8 mouse cellular contexts compared by ENCODE assay signal in the genomic region with DNA sequence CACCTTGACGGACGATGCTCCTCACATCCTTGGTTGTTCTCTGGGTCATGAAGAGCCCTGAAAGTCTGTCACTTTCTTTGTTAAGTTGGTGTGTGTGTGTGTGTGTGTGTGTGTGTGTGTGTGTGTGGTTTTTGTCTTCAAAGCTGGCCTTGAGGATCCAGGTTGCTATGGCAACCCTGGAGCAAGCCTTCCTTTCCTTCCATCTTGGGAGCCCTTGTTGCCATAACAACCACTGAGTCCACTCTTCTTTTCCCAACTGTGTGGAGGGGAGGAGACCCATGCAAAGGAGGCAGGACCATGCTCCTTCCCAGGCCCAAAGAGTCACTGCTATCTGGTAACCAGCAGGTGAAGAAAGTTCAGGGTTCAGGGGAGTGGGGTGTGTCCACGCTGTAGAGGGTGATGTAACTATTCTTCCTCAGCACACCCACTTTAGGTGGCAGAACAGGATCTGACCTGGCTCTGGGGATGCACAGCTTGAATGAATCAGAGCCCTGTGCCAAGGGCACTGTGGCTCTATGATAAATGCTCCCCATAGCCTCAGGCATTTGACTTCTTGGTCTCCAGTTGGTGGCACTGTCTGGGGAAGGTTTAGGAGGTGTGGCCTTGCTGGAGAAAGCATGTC. TPM values are rescaled to one million over a fixed set of nuclear protein-coding genes. Genes with fewer than 3 reads are reported as not detected.
DNase-seq lines count a peak whose midpoint lies in the region; ATAC-seq and TF ChIP-seq lines count a peak whose summit lies in the region.
"Had no signal": no experiment of that assay in that cellular context is flagged by ENCODE, and none has a peak within 500 bp of the region (broad histone marks: within the 10 kb centered on the region; RNA-seq: fewer than 3 reads in every experiment).

No protein-coding gene starts in this region.

- ATAC-seq in forebrain, embryonic 14.5 days: peak; percentile 82
- ATAC-seq: Patski had no signal

- no peak overlapping the region for H3K4me3 ChIP-seq in forebrain, embryonic 14.5 days (ENCODE audit: low read depth, low read length)
- no peak overlapping the region for H3K4me3 ChIP-seq in olfactory bulb, adult 2 months (ENCODE audit: insufficient read depth, low read depth, low read length)

- no peak overlapping the region for H3K4me2 ChIP-seq in forebrain, embryonic 14.5 days (ENCODE audit: low read length)

- H3K4me1 ChIP-seq in forebrain, embryonic 14.5 days (ENCODE audit: control insufficient read depth, insufficient read depth, low read length): peaks cover 10% of the 10 kb centered on the region
- peaks cover 27% of the 10 kb centered on the region for H3K4me1 ChIP-seq in olfactory bulb, adult 2 months (ENCODE audit: control insufficient read depth, insufficient read depth, low read length)

- no peaks in the 10 kb centered on the region for H3K9me3 ChIP-seq in forebrain, embryonic 14.5 days (replicated peaks; ENCODE audit: control insufficient read depth, low read length)

- intact Hi-C loops in heart, postnatal 36 days (cut with DNase I): no loop called here

- no peaks in the 10 kb centered on the region for H3K36me3 ChIP-seq in forebrain, embryonic 14.5 days (ENCODE audit: control insufficient read depth, insufficient read depth, low read length)

- TF ChIP-seq CTCF in olfactory bulb, adult 2 months (IDR thresholded peaks at IDR 0.05; ENCODE audit: insufficient read depth, low read depth, low read length): no peak

- no peak for TF ChIP-seq POLR2A in olfactory bulb, adult 2 months (IDR thresholded peaks at IDR 0.05; ENCODE audit: insufficient read depth, low read depth, low read length)

- H3K9ac ChIP-seq in forebrain, embryonic 14.5 days (ENCODE audit: low read length): no peak overlapping the region

- peak; percentile 81 for DNase-seq in embryo, embryonic 10 days (ENCODE audit: low spot score)
- peak; percentile 91 for DNase-seq in forebrain, embryonic 14.5 days (ENCODE audit: low spot score)
- DNase-seq in left cerebral cortex, adult 18-20 months (ENCODE audit: low spot score in 2 of 2): peak; percentile 54 to 57
- DNase-seq in ovary, adult 18-20 months (ENCODE audit: low spot score): no peak
- no peak for DNase-seq in heart, postnatal 36 days
- no peak for DNase-seq in liver

- 40% methylated on average over 3 of the region's 3 CpGs for WGBS in forebrain, embryonic 14.5 days
- 33% methylated on average over 3 of the region's 3 CpGs for WGBS in olfactory bulb, adult 2 months

- peak overlapping the region; percentile 39; the same call in 1 of the 2 replicates for H3K27ac ChIP-seq in forebrain, embryonic 14.5 days (ENCODE audit: low read depth, low read length)
- peak overlapping the region; percentile 60; the same call in 1 of the 2 replicates for H3K27ac ChIP-seq in olfactory bulb, adult 2 months (ENCODE audit: insufficient read depth, low read depth, low read length)

- no peaks in the 10 kb centered on the region for H3K27me3 ChIP-seq in forebrain, embryonic 14.5 days (replicated peaks; ENCODE audit: control insufficient read depth, insufficient read depth, low read length)
- H3K27me3 ChIP-seq: Patski had no signal

RNA-seq across cellular contexts. Expression of a gene that starts 39.5 kb away (rescaled TPM):
- 8.7 and 11.3 TPM in 2 replicates for polyA plus RNA-seq in forebrain, embryonic 14.5 days (2014; fragmentation: Nextera tagmentation; extraction: Ambion mirVana)
- total RNA-seq in left cerebral cortex, adult 18-20 months (2021): 10 to 100 TPM; 15.9 to 18.0 TPM
- not detected in 2 replicates for polyA plus RNA-seq in olfactory bulb, adult 2 months (2012; ENCODE audit: insufficient read depth, insufficient read length, low replicate concordance, missing spikeins)
- total RNA-seq in heart, postnatal 36 days (2021): 1 to 10 TPM; 5.8 to 7.5 TPM

Comparison
In these comparisons a context has a peak if more than half of its experiments do, and no peak if none do; other contexts are left out.
1. DNase-seq: peak in embryo, embryonic 10 days (single experiment), forebrain, embryonic 14.5 days (single experiment) and left cerebral cortex, adult 18-20 months (2 of 2); none in ovary, adult 18-20 months (single experiment), heart, postnatal 36 days (0 of 2) and liver (single experiment).